Mouse (Mus musculus): ENCODE measurements around the gene Colgalt2. TPM values are rescaled to one million over a fixed set of nuclear protein-coding genes. Genes with fewer than 3 reads are reported as not detected.
A peak's percentile ranks its signal among the peaks of the same experiment; 100 is the strongest.

The Colgalt2 gene
- polyA plus RNA-seq, 1 experiment = 7.5 TPM

DNA sequence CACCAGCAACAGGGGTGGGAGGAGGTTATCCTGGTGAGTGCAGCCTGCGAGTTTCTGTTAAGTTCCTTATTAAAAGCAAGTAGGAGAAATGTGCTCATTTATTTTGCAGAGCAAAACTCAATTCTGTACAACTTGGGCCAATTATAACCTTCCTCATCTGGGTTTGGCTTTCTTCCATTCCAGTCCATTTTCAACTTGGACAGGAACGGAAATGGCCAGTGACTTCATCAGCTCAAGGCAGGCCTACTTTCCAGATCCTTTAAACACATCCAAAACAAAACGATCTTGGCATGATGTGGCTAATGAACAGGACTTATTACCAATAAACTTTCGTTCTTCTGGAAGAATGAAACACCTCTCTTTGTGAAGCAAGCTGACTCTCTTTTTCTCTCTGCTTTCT is 76.5 kb downstream of the Colgalt2 start:
- peak; percentile 42 for DNase-seq
- no peak overlapping the region for H3K27ac ChIP-seq (ENCODE audit: insufficient read depth, low read depth, low read length)
- 58% methylated on average over 4 of the region's 4 CpGs for WGBS
- TF ChIP-seq CTCF (conservative IDR thresholded peaks at IDR 0.05; ENCODE audit: insufficient read depth, insufficient read length, low read depth, low read length) = no peak
- no peak for TF ChIP-seq POLR2A (IDR thresholded peaks at IDR 0.05; ENCODE audit: low read depth, low read length)
- H3K27me3 ChIP-seq (replicated peaks; ENCODE audit: control insufficient read depth, insufficient read depth, low read length) = no peaks in the 10 kb centered on the region
- no peaks in the 10 kb centered on the region for H3K4me1 ChIP-seq (ENCODE audit: control insufficient read depth, insufficient read depth, low read length)
- no peak overlapping the region for H3K4me3 ChIP-seq (ENCODE audit: insufficient read depth, low read depth, low read length)
- no peaks in the 10 kb centered on the region for H3K36me3 ChIP-seq (ENCODE audit: control insufficient read depth, insufficient read depth, low read length)

- TF ChIP-seq POLR2A (IDR thresholded peaks at IDR 0.05; ENCODE audit: low read depth, low read length) = no peak
- TF ChIP-seq CTCF (conservative IDR thresholded peaks at IDR 0.05; ENCODE audit: insufficient read depth, insufficient read length, low read depth, low read length) = no peak
- 53% methylated on average over 1 of the region's 1 CpGs for WGBS
- H3K27ac ChIP-seq (ENCODE audit: insufficient read depth, low read depth, low read length) = no peak overlapping the region
- no peaks in the 10 kb centered on the region; the same call in 1 of the 2 replicates for H3K36me3 ChIP-seq (ENCODE audit: control insufficient read depth, insufficient read depth, low read length)
- 0 out of 2 replicates have a peak, but pooled peaks cover 3% of the 10 kb centered on the region for H3K4me1 ChIP-seq (ENCODE audit: control insufficient read depth, insufficient read depth, low read length)
- DNase-seq = peak; percentile 80
- no peaks in the 10 kb centered on the region; the same call in 1 of the 2 replicates for H3K27me3 ChIP-seq (replicated peaks; ENCODE audit: control insufficient read depth, insufficient read depth, low read length)
- H3K4me3 ChIP-seq (ENCODE audit: insufficient read depth, low read depth, low read length) = no peak overlapping the region
These were observed 91.2 kb downstream of the Colgalt2 start for GRCm38 (mm10) chr1:152490842-152491241.

DNA sequence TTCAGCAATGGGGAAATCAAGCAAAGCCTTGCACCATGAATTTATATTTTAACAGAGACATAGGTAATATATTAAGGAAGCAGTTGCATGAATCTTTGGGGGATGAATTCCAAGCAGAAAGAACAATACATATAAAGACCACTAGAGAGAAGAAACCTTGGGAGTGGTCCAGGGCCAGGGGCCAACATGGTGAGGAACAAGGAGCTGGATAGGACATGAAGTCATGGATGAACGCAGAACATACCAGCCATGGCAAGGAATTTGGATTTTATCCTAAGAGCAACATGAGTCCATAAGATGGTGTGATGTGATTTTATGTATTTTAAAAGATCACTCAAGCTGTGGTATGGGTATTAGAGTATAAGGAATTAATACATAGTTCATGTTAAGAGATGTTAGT is 92.6 kb downstream of the Colgalt2 start:
- WGBS = 100% methylated on average over 1 of the region's 1 CpGs
- H3K36me3 ChIP-seq (ENCODE audit: control insufficient read depth, insufficient read depth, low read length) = no peaks in the 10 kb centered on the region; the same call in 1 of the 2 replicates

DNA sequence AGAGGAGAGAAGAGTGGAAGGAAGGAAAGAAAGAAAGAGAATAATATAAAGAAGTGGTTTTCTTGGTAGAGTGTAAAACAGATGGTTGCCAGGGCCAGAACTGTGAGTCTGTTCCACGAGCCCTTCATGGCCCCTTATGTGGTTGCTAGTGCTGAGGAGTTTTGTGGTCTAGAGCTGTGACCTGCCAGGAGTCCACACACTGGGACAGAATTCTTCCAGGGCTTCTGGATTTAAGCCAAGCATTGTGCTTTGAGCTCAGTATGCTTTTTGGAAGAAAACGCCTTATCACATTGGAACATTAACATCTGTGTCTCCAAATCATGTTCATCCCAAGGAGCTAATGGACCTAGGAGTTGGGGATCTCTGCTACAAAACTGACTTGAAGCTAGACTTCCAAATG is 97.2 kb downstream of the Colgalt2 start:
- DNase-seq = peak; percentile 60
- no peak overlapping the region for H3K4me3 ChIP-seq (ENCODE audit: insufficient read depth, low read depth, low read length)
- no peaks in the 10 kb centered on the region; the same call in 1 of the 2 replicates for H3K27me3 ChIP-seq (replicated peaks; ENCODE audit: control insufficient read depth, insufficient read depth, low read length)
- H3K36me3 ChIP-seq (ENCODE audit: control insufficient read depth, insufficient read depth, low read length) = no peaks in the 10 kb centered on the region; the same call in 1 of the 2 replicates
- H3K4me1 ChIP-seq (ENCODE audit: control insufficient read depth, insufficient read depth, low read length) = no peaks in the 10 kb centered on the region
- peak overlapping the region; percentile 32; the same call in 1 of the 2 replicates for H3K27ac ChIP-seq (ENCODE audit: insufficient read depth, low read depth, low read length)
- WGBS = 68% methylated on average over 2 of the region's 2 CpGs
- no peak for TF ChIP-seq POLR2A (IDR thresholded peaks at IDR 0.05; ENCODE audit: low read depth, low read length)
- no peak for TF ChIP-seq CTCF (conservative IDR thresholded peaks at IDR 0.05; ENCODE audit: insufficient read depth, insufficient read length, low read depth, low read length)

More for the DNA sequence above, 92.6 kb downstream of the Colgalt2 start:
- Histone ChIP-seq H3K4me1 (ENCODE audit: control insufficient read depth, insufficient read depth, low read length) (0 out of 2 replicates have a peak, but pooled peaks cover 3% of the 10 kb centered on the region), H3K27ac (ENCODE audit: insufficient read depth, low read depth, low read length) (no peak overlapping the region), H3K27me3 (replicated peaks; ENCODE audit: control insufficient read depth, insufficient read depth, low read length) (no peaks in the 10 kb centered on the region; the same call in 1 of the 2 replicates), H3K4me3 (ENCODE audit: insufficient read depth, low read depth, low read length) (no peak overlapping the region)
- TF ChIP-seq POLR2A (IDR thresholded peaks at IDR 0.05; ENCODE audit: low read depth, low read length) (no peak), CTCF (conservative IDR thresholded peaks at IDR 0.05; ENCODE audit: insufficient read depth, insufficient read length, low read depth, low read length) (no peak)
- no peak for DNase-seq

DNA sequence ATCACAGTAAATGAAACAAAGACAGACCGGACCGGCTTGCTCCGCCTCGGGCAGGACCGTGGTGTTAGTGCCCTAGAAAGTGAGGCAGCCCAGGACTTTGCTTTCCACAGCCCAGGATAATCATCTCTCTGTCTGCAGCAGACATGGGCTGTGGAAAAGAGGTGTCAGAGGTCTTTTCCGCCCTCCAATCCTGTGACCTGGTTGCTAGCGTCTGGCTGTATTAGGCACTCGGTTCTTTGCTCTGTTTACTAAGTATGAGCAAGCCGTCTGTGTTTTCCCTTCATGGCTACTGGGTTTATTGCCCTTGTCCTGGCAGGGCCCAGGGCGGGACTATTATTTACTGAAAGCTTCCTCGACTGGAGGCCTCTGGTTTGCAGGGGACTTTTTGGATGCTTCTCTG is 98.0 kb downstream of the Colgalt2 start:
- no peak overlapping the region for H3K4me3 ChIP-seq (ENCODE audit: insufficient read depth, low read depth, low read length)

GRCm38 (mm10) chr1:152499802-152500201 is 100.2 kb downstream of the Colgalt2 start:
- peak; percentile 74 for DNase-seq
- TF ChIP-seq CTCF (conservative IDR thresholded peaks at IDR 0.05; ENCODE audit: insufficient read depth, insufficient read length, low read depth, low read length) (no peak), POLR2A (IDR thresholded peaks at IDR 0.05; ENCODE audit: low read depth, low read length) (no peak)
- 71% methylated on average over 12 of the region's 12 CpGs for WGBS

More for the DNA sequence above, 98.0 kb downstream of the Colgalt2 start:
- H3K27ac ChIP-seq (ENCODE audit: insufficient read depth, low read depth, low read length) = peak overlapping the region; percentile 54
- no peaks in the 10 kb centered on the region for H3K4me1 ChIP-seq (ENCODE audit: control insufficient read depth, insufficient read depth, low read length)
- H3K36me3 ChIP-seq (ENCODE audit: control insufficient read depth, insufficient read depth, low read length) = no peaks in the 10 kb centered on the region; the same call in 1 of the 2 replicates
- H3K27me3 ChIP-seq (replicated peaks; ENCODE audit: control insufficient read depth, insufficient read depth, low read length) = no peaks in the 10 kb centered on the region; the same call in 1 of the 2 replicates
- no peak for TF ChIP-seq CTCF (conservative IDR thresholded peaks at IDR 0.05; ENCODE audit: insufficient read depth, insufficient read length, low read depth, low read length)
- WGBS = 12% methylated on average over 11 of the region's 11 CpGs
- peak; percentile 86 for DNase-seq

GRCm38 (mm10) chr1:152506175-152506574 is 106.5 kb downstream of the Colgalt2 start:
- Histone ChIP-seq H3K36me3 (ENCODE audit: control insufficient read depth, insufficient read depth, low read length) (no peaks in the 10 kb centered on the region), H3K27me3 (replicated peaks; ENCODE audit: control insufficient read depth, insufficient read depth, low read length) (no peaks in the 10 kb centered on the region), H3K27ac (ENCODE audit: insufficient read depth, low read depth, low read length) (no peak overlapping the region), H3K4me1 (ENCODE audit: control insufficient read depth, insufficient read depth, low read length) (no peaks in the 10 kb centered on the region), H3K4me3 (ENCODE audit: insufficient read depth, low read depth, low read length) (no peak overlapping the region)
- DNase-seq = no peak
- TF ChIP-seq CTCF (conservative IDR thresholded peaks at IDR 0.05; ENCODE audit: insufficient read depth, insufficient read length, low read depth, low read length) (no peak), POLR2A (IDR thresholded peaks at IDR 0.05; ENCODE audit: low read depth, low read length) (no peak)
- WGBS = 95% methylated on average over 5 of the region's 5 CpGs

More at GRCm38 (mm10) chr1:152499802-152500201, 100.2 kb downstream of the Colgalt2 start:
- Histone ChIP-seq H3K36me3 (ENCODE audit: control insufficient read depth, insufficient read depth, low read length) (no peaks in the 10 kb centered on the region; the same call in 1 of the 2 replicates), H3K4me3 (ENCODE audit: insufficient read depth, low read depth, low read length) (no peak overlapping the region), H3K27me3 (replicated peaks; ENCODE audit: control insufficient read depth, insufficient read depth, low read length) (no peaks in the 10 kb centered on the region), H3K4me1 (ENCODE audit: control insufficient read depth, insufficient read depth, low read length) (no peaks in the 10 kb centered on the region), H3K27ac (ENCODE audit: insufficient read depth, low read depth, low read length) (peak overlapping the region; percentile 55)
